Mouse (Mus musculus) ES-CJ7 (cell line): ENCODE results near the gene Gm21497.
"Not testable (repeated sequence)": the region's sequence is repeated elsewhere in the genome, so short reads cannot be mapped to it uniquely, and the experiment has no call there.

ENCODE experiments used
- DNase-seq: peaks from one replicate; pipeline ENCODE4 v3.0.0; 2011; ENCODE audit warnings: low read depth, low spot score

The Gm21497 gene

DNA sequence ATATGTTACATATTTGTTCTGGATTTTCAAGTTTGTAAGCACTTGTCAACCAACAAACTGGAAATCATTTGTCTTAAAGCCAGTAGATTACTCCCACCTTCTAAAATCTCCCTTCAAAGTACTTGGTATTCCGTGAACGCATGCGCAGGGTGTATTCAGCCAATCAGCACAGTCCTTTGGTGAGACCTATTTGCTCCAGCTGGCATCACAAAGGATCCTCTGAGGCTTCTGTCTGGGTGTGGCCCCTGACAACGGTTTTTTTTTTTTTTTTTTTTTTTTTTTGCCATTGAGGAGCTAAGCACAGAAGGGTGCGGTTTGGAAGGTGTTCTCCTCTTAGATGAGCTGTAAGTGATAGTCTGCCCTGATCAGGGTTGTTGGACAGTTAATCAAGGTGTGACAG is at the start of gene Gm21497:
Gene Gm21497 (plus strand): TSS at position 301 of the 400 bp plus-strand sequence.
- not testable (repeated sequence) for DNase-seq
